Comparison of ENCODE assay signal across 28 mouse cellular contexts in genomic region chr7:100873197-100873596, GRCm38 (mm10). TPM values are rescaled to one million over a fixed set of nuclear protein-coding genes. Genes with fewer than 3 reads are reported as not detected.
"Had no signal": no experiment of that assay in that cellular context is flagged by ENCODE, and none has a peak within 500 bp of the region (broad histone marks: within the 10 kb centered on the region; RNA-seq: fewer than 3 reads in every experiment).

No protein-coding gene starts in this region.

- H3K4me2 ChIP-seq: embryonic facial prominence, embryonic 12.5 days; embryonic facial prominence, embryonic 13.5 days; embryonic facial prominence, embryonic 15.5 days; forebrain, embryonic 12.5 days; forebrain, embryonic 13.5 days; forebrain, embryonic 15.5 days had no signal

- DNase-seq: cerebellum, adult 8-10 months; cerebellum, adult 9-10 months; cerebellum, adult 9-11 months; cerebellum, postnatal 10 days; cerebellum, postnatal 14 days; cerebellum, postnatal 25 days; cerebellum, postnatal 36 days; embryo, embryonic 11 days; forebrain, postnatal 0 days; gastrocnemius, adult 2 months; gastrocnemius, postnatal 10 days; gastrocnemius, postnatal 14 days; gastrocnemius, postnatal 25 days; gastrocnemius, postnatal 36 days; heart, adult 18-20 months; heart, adult 2 months had no signal

- H3K9ac ChIP-seq: embryonic facial prominence, embryonic 12.5 days; embryonic facial prominence, embryonic 15.5 days; forebrain, embryonic 12.5 days; forebrain, embryonic 13.5 days; forebrain, embryonic 15.5 days; forebrain, postnatal 0 days had no signal

- H3K9me3 ChIP-seq: embryonic facial prominence, embryonic 10.5 days; embryonic facial prominence, embryonic 12.5 days; embryonic facial prominence, embryonic 13.5 days; embryonic facial prominence, embryonic 15.5 days; forebrain, embryonic 10.5 days; forebrain, embryonic 12.5 days; forebrain, embryonic 13.5 days; forebrain, embryonic 15.5 days had no signal

- H3K4me1 ChIP-seq: embryonic facial prominence, embryonic 12.5 days; embryonic facial prominence, embryonic 13.5 days; embryonic facial prominence, embryonic 15.5 days; forebrain, embryonic 12.5 days; forebrain, embryonic 13.5 days; forebrain, embryonic 15.5 days had no signal

- H3K27me3 ChIP-seq: embryonic facial prominence, embryonic 12.5 days; embryonic facial prominence, embryonic 13.5 days; embryonic facial prominence, embryonic 15.5 days; forebrain, embryonic 12.5 days; forebrain, embryonic 13.5 days; forebrain, embryonic 15.5 days had no signal

- H3K27ac ChIP-seq: embryonic facial prominence, embryonic 10.5 days; embryonic facial prominence, embryonic 12.5 days; embryonic facial prominence, embryonic 13.5 days; embryonic facial prominence, embryonic 15.5 days; forebrain, embryonic 10.5 days; forebrain, embryonic 12.5 days; forebrain, embryonic 13.5 days; forebrain, embryonic 15.5 days; heart, adult 2 months had no signal

- ATAC-seq: forebrain, embryonic 13.5 days; forebrain, embryonic 14.5 days; forebrain, embryonic 15.5 days; forebrain, embryonic 16.5 days; forebrain, postnatal 0 days had no signal

- H3K4me3 ChIP-seq: embryonic facial prominence, embryonic 10.5 days; embryonic facial prominence, embryonic 12.5 days; embryonic facial prominence, embryonic 13.5 days; embryonic facial prominence, embryonic 15.5 days; erythroblast, embryonic 14.5 days; forebrain, embryonic 10.5 days; forebrain, embryonic 12.5 days; forebrain, embryonic 13.5 days; forebrain, embryonic 15.5 days; gastrocnemius, adult 2 months; heart, adult 2 months had no signal

RNA-seq across cellular contexts. Expression of gene Arhgef17, which starts 58.7 kb away (rescaled TPM):
- total RNA-seq: granulocyte monocyte progenitor cell, adult 5-6 weeks had no signal
